Mouse (Mus musculus) forebrain, embryonic 11.5 days (tissue): ENCODE data around the gene Grb2. TPM values are rescaled to one million over a fixed set of nuclear protein-coding genes. Genes with fewer than 3 reads are reported as not detected.
A peak's percentile ranks its signal among the peaks of the same experiment; 100 is the strongest.

Experiments
- ATAC-seq: fragments of 200-750 bp; cut with Nextera tagmentation; replicated peaks from 2 replicates; pipeline ENCODE4 v1.8.0; 2017; ENCODE audit warnings: moderate TSS enrichment; ENCODE audit not compliant: low FRiP score
- DNase-seq: peaks from one replicate; pipeline ENCODE4 v3.0.0-alpha.2; 2017; ENCODE audit warnings: low spot score
- H3K27ac ChIP-seq: fragments of 300-500 bp; sonication (generic); 2 replicates; pipeline ENCODE4 v1.5.1; 2014; ENCODE audit warnings: low read depth, low read length
- H3K27me3 ChIP-seq: fragments of 300-500 bp; sonication (generic); 2 replicates; pipeline ENCODE4 v1.6.1; 2014; ENCODE audit warnings: mild to moderate bottlenecking, low read length, mixed read lengths; ENCODE audit not compliant: control insufficient read depth, insufficient read depth
- H3K36me3 ChIP-seq: fragments of 300-500 bp; sonication (generic); 2 replicates; pipeline ENCODE4 v1.6.1; 2014; ENCODE audit warnings: mild to moderate bottlenecking, low read length, moderate library complexity, mixed read lengths; ENCODE audit not compliant: control insufficient read depth, insufficient read depth
- H3K4me1 ChIP-seq: fragments of 300-500 bp; sonication (generic); replicated peaks from 2 replicates; pipeline ENCODE4 v1.6.1; 2014; ENCODE audit warnings: low read length, mixed read lengths; ENCODE audit not compliant: control insufficient read depth, insufficient read depth
- H3K4me2 ChIP-seq: fragments of 300-500 bp; sonication (generic); 2 replicates; pipeline ENCODE4 v1.6.1; 2014; ENCODE audit warnings: low read depth, mild to moderate bottlenecking, low read length, moderate library complexity, mixed read lengths; ENCODE audit not compliant: severe bottlenecking
- H3K4me3 ChIP-seq: fragments of 300-500 bp; sonication (generic); 2 replicates; pipeline ENCODE4 v1.5.1; 2014; ENCODE audit warnings: low read depth, low read length
- H3K9ac ChIP-seq: fragments of 300-500 bp; sonication (generic); 2 replicates; pipeline ENCODE4 v1.6.1; 2014; ENCODE audit warnings: low read length
- H3K9me3 ChIP-seq: fragments of 300-500 bp; sonication (generic); 2 replicates; pipeline ENCODE4 v1.6.1; 2016; ENCODE audit warnings: low read length, mixed read lengths; ENCODE audit not compliant: control insufficient read depth
- WGBS: fragments of 180-500 bp; shearing (Covaris S2); extraction: QIAGEN DNeasy Blood & Tissue Kit; methylation state at CpG from one replicate; pipeline ENCODE4 v1.1.7; 2014; 5-methylcytosine and 5-hydroxymethylcytosine counted together
- polyA plus RNA-seq: library from polyadenylated mRNA; unstranded; fragments of >200 nt; fragmentation: Nextera tagmentation; extraction: Ambion mirVana; gene quantifications from 2 replicates; pipeline ENCODE4 v1.2.1, GENCODE M21; 2014

Grb2 gene
- 63.0 and 71.4 TPM in 2 replicates for polyA plus RNA-seq

- Histone ChIP-seq H3K4me2 (peak within 1 kb of the TSS; percentile 78), H3K4me3 (peak within 1 kb of the TSS; percentile 98), H3K4me1 (peaks cover 7% of the 10 kb centered on the region; the same call in 1 of the 2 replicates), H3K27me3 (no peaks in the 10 kb centered on the region), H3K9ac (peak within 1 kb of the TSS; percentile 95), H3K9me3 (no peaks in the 10 kb centered on the region), H3K27ac (peak within 1 kb of the TSS; percentile 89), H3K36me3 (no peaks in the 10 kb centered on the region)
- peak; percentile 93 for ATAC-seq
- DNase-seq: peak; percentile 100
- under 1% methylated on average over 72 of the region's 91 CpGs for WGBS
Observed at GRCm38 (mm10) chr11:115708209-115708876, at the start of gene Grb2. Grb2 (minus strand) TSS chr11:115708597.

- Histone ChIP-seq H3K4me2 (no peak overlapping the region), H3K9me3 (no peaks in the 10 kb centered on the region), H3K9ac (no peak overlapping the region), H3K4me3 (no peak overlapping the region), H3K4me1 (no peaks in the 10 kb centered on the region), H3K27ac (no peak overlapping the region), H3K27me3 (no peaks in the 10 kb centered on the region), H3K36me3 (no peaks in the 10 kb centered on the region)
- no peak for DNase-seq
- 79% methylated on average over 4 of the region's 4 CpGs for WGBS
- ATAC-seq: no peak
Observed at GRCm38 (mm10) chr11:115753485-115753884, 45.1 kb upstream of the Grb2 start.

- Histone ChIP-seq H3K27me3 (no peaks in the 10 kb centered on the region), H3K4me1 (no peaks in the 10 kb centered on the region), H3K9ac (no peak overlapping the region), H3K36me3 (no peaks in the 10 kb centered on the region), H3K4me3 (no peak overlapping the region), H3K27ac (no peak overlapping the region), H3K9me3 (no peaks in the 10 kb centered on the region), H3K4me2 (no peak overlapping the region)
- DNase-seq: no peak
- 64% methylated on average over 7 of the region's 7 CpGs for WGBS
- no peak for ATAC-seq
Observed at GRCm38 (mm10) chr11:115752653-115753052, 44.3 kb upstream of the Grb2 start.

- Histone ChIP-seq H3K4me1 (peaks cover 2% of the 10 kb centered on the region; the same call in 1 of the 2 replicates), H3K4me2 (no peak overlapping the region), H3K4me3 (no peak overlapping the region), H3K36me3 (no peaks in the 10 kb centered on the region), H3K27me3 (no peaks in the 10 kb centered on the region), H3K9ac (no peak overlapping the region), H3K27ac (no peak overlapping the region), H3K9me3 (no peaks in the 10 kb centered on the region)
- 73% methylated on average over 2 of the region's 2 CpGs for WGBS
- no peak for ATAC-seq
- no peak for DNase-seq
Observed at GRCm38 (mm10) chr11:115751725-115752124, 43.3 kb upstream of the Grb2 start.

GRCm38 (mm10) chr11:115749834-115750233 lies 41.4 kb upstream of the Grb2 start:
- WGBS: 87% methylated on average over 5 of the region's 5 CpGs
- H3K9me3 ChIP-seq: no peaks in the 10 kb centered on the region
- ATAC-seq: no peak

GRCm38 (mm10) chr11:115747351-115747750 lies 39.0 kb upstream of the Grb2 start:
- Histone ChIP-seq H3K4me2 (peak overlapping the region; percentile 36), H3K27me3 (no peaks in the 10 kb centered on the region), H3K4me3 (peak overlapping the region; percentile 3; the same call in 1 of the 2 replicates), H3K9ac (peak overlapping the region; percentile 4; the same call in 1 of the 2 replicates), H3K9me3 (no peaks in the 10 kb centered on the region), H3K27ac (no peak overlapping the region), H3K36me3 (no peaks in the 10 kb centered on the region), H3K4me1 (peaks cover 2% of the 10 kb centered on the region; the same call in 1 of the 2 replicates)
- WGBS: 13% methylated on average over 12 of the region's 15 CpGs
- DNase-seq (peak; percentile 54), ATAC-seq (no peak)

More at GRCm38 (mm10) chr11:115749834-115750233, 41.4 kb upstream of the Grb2 start:
- Histone ChIP-seq H3K36me3 (no peaks in the 10 kb centered on the region), H3K4me2 (no peak overlapping the region), H3K27ac (no peak overlapping the region), H3K27me3 (no peaks in the 10 kb centered on the region), H3K4me1 (peaks cover 2% of the 10 kb centered on the region; the same call in 1 of the 2 replicates), H3K9ac (no peak overlapping the region), H3K4me3 (no peak overlapping the region)
- DNase-seq: peak; percentile 21

GRCm38 (mm10) chr11:115746762-115747161 lies 38.4 kb upstream of the Grb2 start:
- Histone ChIP-seq H3K36me3 (no peaks in the 10 kb centered on the region), H3K4me2 (peak overlapping the region; percentile 36; the same call in 1 of the 2 replicates), H3K4me1 (peaks cover 2% of the 10 kb centered on the region; the same call in 1 of the 2 replicates), H3K4me3 (no peak overlapping the region), H3K9me3 (no peaks in the 10 kb centered on the region), H3K27me3 (no peaks in the 10 kb centered on the region), H3K27ac (no peak overlapping the region), H3K9ac (peak overlapping the region; percentile 4; the same call in 1 of the 2 replicates)
- DNase-seq (peak; percentile 32), ATAC-seq (no peak)
- 65% methylated on average over 8 of the region's 8 CpGs for WGBS

- peak; percentile 32 for DNase-seq
- H3K36me3 ChIP-seq: no peaks in the 10 kb centered on the region
- no peak overlapping the region for H3K4me2 ChIP-seq
- 72% methylated on average over 1 of the region's 1 CpGs for WGBS
- H3K4me3 ChIP-seq: no peak overlapping the region
- no peaks in the 10 kb centered on the region for H3K27me3 ChIP-seq
- no peaks in the 10 kb centered on the region for H3K9me3 ChIP-seq
- H3K27ac ChIP-seq: no peak overlapping the region
- no peak for ATAC-seq
- H3K9ac ChIP-seq: no peak overlapping the region
- peaks cover 2% of the 10 kb centered on the region; the same call in 1 of the 2 replicates for H3K4me1 ChIP-seq
Observed at GRCm38 (mm10) chr11:115746109-115746508, 37.7 kb upstream of the Grb2 start.
